Mouse (Mus musculus): ENCODE data around the gene Cmip.

DNA sequence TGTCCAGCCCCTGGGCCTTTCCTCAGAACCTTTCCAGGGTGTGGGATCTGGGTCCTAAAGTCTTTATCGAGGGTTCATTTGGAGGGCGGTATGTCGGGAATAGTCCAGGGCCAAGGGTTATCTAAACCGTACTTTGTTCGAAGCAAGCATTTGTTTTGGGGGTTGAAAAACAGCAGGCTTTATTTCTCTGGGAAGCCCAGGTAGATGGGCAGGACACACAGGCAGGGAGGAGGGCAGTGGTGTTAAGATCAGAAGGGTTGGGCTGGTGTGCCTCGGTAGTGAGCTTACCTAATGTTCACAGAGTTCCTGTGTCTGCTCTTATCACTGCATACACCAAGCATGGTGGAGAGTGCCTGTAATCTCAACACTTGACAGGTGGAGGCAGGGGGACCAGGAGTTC, 183.9 kb downstream of the Cmip start:
- TF ChIP-seq CTCF (IDR thresholded peaks at IDR 0.05 in 2 of 3, conservative IDR thresholded peaks at IDR 0.05 in 1 of 3; ENCODE audit: control insufficient read depth in 1 of 3, insufficient read depth in 1 of 3, low read depth in 2 of 3, low read length in 3 of 3, poor library complexity in 1 of 3, severe bottlenecking in 1 of 3) (no peak), MAFK (IDR thresholded peaks at IDR 0.05; ENCODE audit: borderline replicate concordance, low read depth, low read length) (no peak), POLR2A (IDR thresholded peaks at IDR 0.05; ENCODE audit: control insufficient read depth in 1 of 2, insufficient read depth in 1 of 2, low read depth in 1 of 2, low read length in 2 of 2, poor library complexity in 1 of 2) (no peak), KAT2A (conservative IDR thresholded peaks at IDR 0.05; ENCODE audit: low read depth, low read length) (no peak), GABPA (IDR thresholded peaks at IDR 0.05; ENCODE audit: low read depth, low read length) (no peak), RCOR1 (IDR thresholded peaks at IDR 0.05; ENCODE audit: low read depth, low read length) (no peak), UBTF (IDR thresholded peaks at IDR 0.05; ENCODE audit: borderline replicate concordance, insufficient read depth, low read depth, low read length) (no peak), ELF1 (IDR thresholded peaks at IDR 0.05; ENCODE audit: low read depth, low read length) (no peak), ZKSCAN1 (IDR thresholded peaks at IDR 0.05; ENCODE audit: low read depth, low read length) (no peak), ZMIZ1 (IDR thresholded peaks at IDR 0.05; ENCODE audit: low read depth, low read length) (no peak)

All from MEL (cell line).